Mouse (Mus musculus) liver, adult 2 months (tissue): ENCODE measurements around the gene Gabrb3.

ENCODE experiments used
- CTCF ChIP-seq: fragments of 200-500 bp; IDR thresholded peaks from 2 replicates; pipeline ENCODE4 v1.5.1; 2011; ENCODE audit warnings: low read depth, low read length, control low read depth
- POLR2A ChIP-seq: fragments of 200-500 bp; IDR thresholded peaks from 2 replicates; pipeline ENCODE4 v1.6.1; 2011; ENCODE audit warnings: low read length, control low read depth; ENCODE audit not compliant: insufficient read depth; ENCODE audit errors: extremely low read depth

DNA sequence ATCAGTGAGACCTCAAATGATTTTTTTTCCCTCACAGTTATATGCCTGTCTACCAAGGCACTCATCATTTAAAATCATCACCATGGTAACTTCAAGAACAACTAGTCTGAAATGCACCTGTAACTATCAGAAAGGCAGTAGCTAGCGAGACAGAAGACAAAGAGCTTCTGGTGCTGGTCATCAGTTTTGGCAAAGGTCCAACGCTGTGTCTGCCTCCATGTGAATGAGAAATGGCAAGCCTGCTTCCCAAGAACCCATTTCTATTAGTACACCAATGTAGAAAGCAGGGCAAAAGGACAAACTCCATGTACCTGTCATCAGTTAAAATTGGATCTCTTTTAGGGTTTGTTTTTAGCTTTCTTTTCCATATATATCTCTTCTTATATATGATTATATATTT, 448.5 kb downstream of the Gabrb3 start:
- no peak for TF ChIP-seq POLR2A
- TF ChIP-seq CTCF, result no peak
